ENCODE assay signal across 8 mouse cellular contexts in the genomic region with DNA sequence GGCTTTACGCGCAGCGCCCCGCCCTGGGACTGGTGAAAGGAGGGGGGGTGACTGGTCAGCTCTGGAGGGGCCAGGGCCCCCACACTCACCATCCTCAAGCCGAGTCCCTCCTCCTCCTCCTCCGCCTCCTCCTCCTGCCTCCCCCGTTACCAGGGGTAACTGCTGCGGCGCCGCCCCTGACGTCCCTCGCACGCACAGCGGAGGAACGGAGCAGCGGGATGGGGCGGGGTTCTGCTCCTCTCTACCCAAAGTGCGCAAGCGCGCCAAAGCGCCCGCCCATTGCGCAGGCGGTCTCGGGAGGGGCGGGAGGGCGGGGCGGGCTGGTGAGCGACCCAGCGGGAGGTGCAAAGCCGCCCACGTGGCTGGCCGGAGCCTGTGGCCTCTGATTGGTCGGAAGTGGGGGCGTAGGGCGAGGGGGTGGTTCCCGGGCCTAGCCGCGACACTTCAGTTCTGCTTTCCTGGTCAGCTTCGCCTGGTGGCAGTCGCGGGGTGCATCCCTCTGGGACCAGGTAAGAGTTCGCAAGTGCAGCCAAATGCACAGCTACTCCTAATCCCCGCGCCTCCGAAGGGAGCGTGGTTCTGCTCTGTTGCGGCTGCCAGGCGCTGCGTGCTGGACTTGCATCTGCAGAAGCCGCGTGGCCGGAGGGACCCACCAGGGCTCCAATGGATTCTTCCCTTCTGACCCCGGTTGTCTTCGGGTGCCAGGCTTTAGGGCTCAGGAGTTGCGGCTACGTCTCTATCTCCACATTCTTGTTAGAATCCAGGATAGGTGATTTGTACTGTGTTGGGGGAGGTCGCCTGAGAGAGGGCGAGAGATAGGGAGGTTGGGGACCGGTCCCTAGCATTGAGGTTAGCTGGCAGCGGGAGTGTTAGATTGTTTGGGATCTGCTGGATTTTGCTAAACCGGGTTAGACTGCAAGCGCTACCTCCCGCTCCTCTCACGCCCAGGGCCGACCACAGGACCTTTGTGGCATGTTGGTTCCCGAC. TPM values are rescaled to one million over a fixed set of nuclear protein-coding genes. Genes with fewer than 3 reads are reported as not detected.
DNase-seq lines count a peak whose midpoint lies in the region; ATAC-seq lines count a peak whose summit lies in the region.

TSS of gene Arl3 (minus strand) at position 248 of the 987 bp plus-strand sequence.
TSS of gene Sfxn2 (plus strand) at position 415 of the 987 bp plus-strand sequence.

- no peaks in the 10 kb centered on the region for H3K9me3 ChIP-seq in heart, embryonic 10.5 days
- H3K9me3 ChIP-seq in kidney, embryonic 15.5 days (replicated peaks) = no peaks in the 10 kb centered on the region

- H3K27ac ChIP-seq in heart, embryonic 10.5 days = peak within 1 kb of the TSS; percentile 90
- peak within 1 kb of the TSS; percentile 86 for H3K27ac ChIP-seq in kidney, embryonic 15.5 days

- peak within 1 kb of the TSS; percentile 74 for H3K9ac ChIP-seq in kidney, embryonic 15.5 days

- peaks cover 44% of the 10 kb centered on the region for H3K4me1 ChIP-seq in heart, embryonic 10.5 days
- peaks cover 33% of the 10 kb centered on the region for H3K4me1 ChIP-seq in kidney, embryonic 15.5 days

- peak within 1 kb of the TSS; percentile 85 for H3K4me2 ChIP-seq in kidney, embryonic 15.5 days

- no peaks in the 10 kb centered on the region for H3K36me3 ChIP-seq in heart, embryonic 10.5 days
- H3K36me3 ChIP-seq in kidney, embryonic 15.5 days = no peaks in the 10 kb centered on the region

- whole genome bisulfite sequencing in heart, embryonic 10.5 days = under 1% methylated on average over 66 of the region's 67 CpGs
- WGBS in kidney, embryonic 15.5 days = under 1% methylated on average over 64 of the region's 67 CpGs

- no peaks in the 10 kb centered on the region for H3K27me3 ChIP-seq in heart, embryonic 10.5 days (ENCODE audit: insufficient read depth, poor library complexity, severe bottlenecking)
- no peaks in the 10 kb centered on the region for H3K27me3 ChIP-seq in kidney, embryonic 15.5 days

- ATAC-seq in erythroblast, adult 5-6 weeks (replicated peaks; ENCODE audit: low FRiP score, poor library complexity, severe bottlenecking) = peak; percentile 96
- peak; percentile 96 for ATAC-seq in kidney, embryonic 15.5 days (replicated peaks; ENCODE audit: low FRiP score)
- peak; percentile 92 for ATAC-seq in monocyte, adult 5-6 weeks (replicated peaks; ENCODE audit: insufficient number of reproducible peaks, low FRiP score, low TSS enrichment, poor library complexity, severe bottlenecking)

- peak within 1 kb of the TSS; percentile 91 for H3K4me3 ChIP-seq in heart, embryonic 10.5 days
- H3K4me3 ChIP-seq in kidney, embryonic 15.5 days (replicated peaks) = peak within 1 kb of the TSS; percentile 65

- peak; percentile 92 to 93 for DNase-seq in B cell, adult 2 months
- peak; percentile 98 for DNase-seq in brain, adult 2 months (ENCODE audit: low read depth, low spot score)
- peak; percentile 99 for DNase-seq in heart, embryonic 10.5 days (ENCODE audit: low spot score)
- DNase-seq in liver = peak; percentile 99
- DNase-seq in spleen, postnatal 4 days (ENCODE audit: low spot score in 2 of 2) = peak; percentile 95 to 97

RNA-seq across cellular contexts. Expression of gene Arl3, which starts in this region (rescaled TPM):
- 4.2 and 5.9 TPM in 2 replicates for total RNA-seq in erythroblast, adult 5-6 weeks (2015; ENCODE audit: low replicate concordance)
- 3.2 and 4.2 TPM in 2 replicates for total RNA-seq in erythroblast, adult 5-6 weeks (2017; ENCODE audit: low replicate concordance)
- 112 and 134 TPM in 2 replicates for polyA plus RNA-seq in heart, embryonic 10.5 days (2016; fragmentation: Nextera tagmentation; extraction: Ambion mirVana)
- 143 and 145 TPM in 2 replicates for polyA plus RNA-seq in kidney, embryonic 15.5 days (2015; fragmentation: Nextera tagmentation; extraction: Ambion mirVana)
- total RNA-seq in monocyte, adult 5-6 weeks (2017) = 7.1 to 26.2 TPM (median 18.2 TPM) in 3 replicates

RNA-seq across cellular contexts. Expression of gene Sfxn2, which starts in this region (rescaled TPM):
- 1.9 TPM in 2 replicates for total RNA-seq in erythroblast, adult 5-6 weeks (2015; ENCODE audit: low replicate concordance)
- 2.9 and 3.9 TPM in 2 replicates for total RNA-seq in erythroblast, adult 5-6 weeks (2017; ENCODE audit: low replicate concordance)
- polyA plus RNA-seq in heart, embryonic 10.5 days (2016; fragmentation: Nextera tagmentation; extraction: Ambion mirVana) = 14.2 and 14.5 TPM in 2 replicates
- polyA plus RNA-seq in kidney, embryonic 15.5 days (2015; fragmentation: Nextera tagmentation; extraction: Ambion mirVana) = 32.9 and 33.0 TPM in 2 replicates
- total RNA-seq in monocyte, adult 5-6 weeks (2017) = 8.9 to 11.1 TPM (median 10.2 TPM) in 3 replicates

Comparison
In these comparisons a context has a peak if more than half of its experiments do, and no peak if none do; other contexts are left out.
1. Peak in every context shown above with its lines: DNase-seq, ATAC-seq, H3K4me3 ChIP-seq and H3K27ac ChIP-seq.